Mouse (Mus musculus): ENCODE data around the gene Sh3bgr. TPM values are rescaled to one million over a fixed set of nuclear protein-coding genes. Genes with fewer than 3 reads are reported as not detected.

The Sh3bgr gene
- polyA plus RNA-seq, 1 experiment from 2014 or later: 12.8 TPM

- H3K27ac ChIP-seq (replicated peaks): no peak overlapping the region
- no peaks in the 10 kb centered on the region for H3K4me1 ChIP-seq
- no peaks in the 10 kb centered on the region for H3K27me3 ChIP-seq
- H3K9ac ChIP-seq: no peak overlapping the region
- no peaks in the 10 kb centered on the region for H3K36me3 ChIP-seq
- no peak overlapping the region for H3K4me2 ChIP-seq (replicated peaks)
- no peak overlapping the region for H3K4me3 ChIP-seq (replicated peaks)
- H3K9me3 ChIP-seq (replicated peaks): no peaks in the 10 kb centered on the region
- no peak for ATAC-seq (ENCODE audit: insufficient number of reproducible peaks, low FRiP score, low TSS enrichment, low read depth)
- 71% methylated on average over 4 of the region's 4 CpGs for WGBS
These were observed 34.5 kb upstream of the Sh3bgr start for GRCm38 (mm10) chr16:96165723-96166264.

DNA sequence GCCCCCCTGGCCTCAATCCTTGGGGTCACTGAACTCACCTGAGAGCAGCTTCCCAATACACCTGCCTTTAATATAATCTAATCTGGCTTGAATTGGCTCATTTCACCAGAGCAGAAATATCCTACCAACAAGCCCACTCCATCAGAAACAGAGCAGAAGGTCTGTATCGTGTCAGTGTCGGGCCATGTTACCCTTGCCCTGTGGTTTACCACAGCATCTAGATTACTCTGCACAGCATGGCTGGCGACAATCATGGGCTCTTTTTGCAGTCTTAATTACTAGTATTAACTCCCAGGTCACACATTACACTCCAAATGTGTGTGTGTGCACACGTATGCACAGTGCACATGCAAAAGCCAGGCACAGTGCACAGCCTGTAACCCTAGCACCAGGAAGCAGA, 31.4 kb upstream of the Sh3bgr start:
- Histone ChIP-seq H3K4me3 (replicated peaks) (no peak overlapping the region), H3K9me3 (replicated peaks) (no peaks in the 10 kb centered on the region), H3K36me3 (no peaks in the 10 kb centered on the region), H3K27ac (replicated peaks) (no peak overlapping the region), H3K4me1 (no peaks in the 10 kb centered on the region), H3K27me3 (no peaks in the 10 kb centered on the region), H3K4me2 (replicated peaks) (no peak overlapping the region), H3K9ac (no peak overlapping the region)
- WGBS: 74% methylated on average over 4 of the region's 4 CpGs
- ATAC-seq (ENCODE audit: insufficient number of reproducible peaks, low FRiP score, low TSS enrichment, low read depth): no peak

DNA sequence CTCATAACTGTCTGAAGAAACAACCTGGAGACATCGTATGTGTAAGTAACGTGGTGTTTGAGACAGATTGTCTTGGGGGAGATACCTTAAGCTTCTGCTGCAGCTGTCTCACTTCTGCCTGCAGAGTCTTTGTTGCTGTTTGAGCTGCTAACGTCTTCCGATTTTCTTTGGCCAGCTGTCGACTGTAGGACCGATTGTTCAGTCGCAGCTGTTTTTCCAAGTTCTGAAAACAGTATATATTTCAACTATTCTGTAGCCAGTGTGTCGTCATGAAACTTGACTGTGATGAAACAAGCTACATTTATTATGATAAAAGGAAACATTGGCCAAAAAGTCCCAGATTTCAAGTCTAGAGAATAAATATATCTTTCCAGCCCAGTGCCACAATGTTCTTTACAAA, 26.6 kb upstream of the Sh3bgr start:
- no peak overlapping the region for H3K4me2 ChIP-seq (replicated peaks)
- no peak for ATAC-seq (ENCODE audit: insufficient number of reproducible peaks, low FRiP score, low TSS enrichment, low read depth)
- no peaks in the 10 kb centered on the region for H3K36me3 ChIP-seq
- no peaks in the 10 kb centered on the region for H3K27me3 ChIP-seq
- H3K27ac ChIP-seq (replicated peaks): no peak overlapping the region
- H3K4me3 ChIP-seq (replicated peaks): no peak overlapping the region
- 72% methylated on average over 8 of the region's 8 CpGs for WGBS
- no peak overlapping the region for H3K9ac ChIP-seq
- no peaks in the 10 kb centered on the region for H3K9me3 ChIP-seq (replicated peaks)
- H3K4me1 ChIP-seq: no peaks in the 10 kb centered on the region

DNA sequence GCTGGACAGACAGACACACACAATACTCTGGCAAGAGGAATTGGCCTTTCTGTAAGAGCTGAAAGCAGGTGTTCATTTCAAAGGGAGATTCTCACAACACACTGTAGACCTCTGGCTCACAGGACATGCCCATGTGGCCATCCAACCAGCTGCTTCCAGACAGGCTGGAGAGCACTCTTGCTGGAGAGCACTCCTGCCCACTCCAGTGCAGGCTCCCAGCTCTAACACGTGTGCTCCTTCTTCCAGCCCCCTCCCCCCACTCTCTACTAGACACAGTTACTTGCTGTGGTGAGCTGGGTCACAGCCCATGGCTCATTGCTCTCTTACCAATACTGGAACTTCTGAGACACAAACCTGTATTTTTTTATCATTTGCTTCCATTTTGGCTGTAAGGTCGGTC, 24.9 kb upstream of the Sh3bgr start:
- Histone ChIP-seq H3K9ac (no peak overlapping the region), H3K27me3 (no peaks in the 10 kb centered on the region), H3K4me1 (no peaks in the 10 kb centered on the region), H3K4me2 (replicated peaks) (no peak overlapping the region), H3K36me3 (no peaks in the 10 kb centered on the region), H3K4me3 (replicated peaks) (no peak overlapping the region), H3K27ac (replicated peaks) (no peak overlapping the region), H3K9me3 (replicated peaks) (no peaks in the 10 kb centered on the region)
- WGBS: 46% methylated on average over 2 of the region's 2 CpGs
- 0 out of 2 replicates have a peak, but pooled peaks have one; percentile 51 for ATAC-seq (ENCODE audit: insufficient number of reproducible peaks, low FRiP score, low TSS enrichment, low read depth)

DNA sequence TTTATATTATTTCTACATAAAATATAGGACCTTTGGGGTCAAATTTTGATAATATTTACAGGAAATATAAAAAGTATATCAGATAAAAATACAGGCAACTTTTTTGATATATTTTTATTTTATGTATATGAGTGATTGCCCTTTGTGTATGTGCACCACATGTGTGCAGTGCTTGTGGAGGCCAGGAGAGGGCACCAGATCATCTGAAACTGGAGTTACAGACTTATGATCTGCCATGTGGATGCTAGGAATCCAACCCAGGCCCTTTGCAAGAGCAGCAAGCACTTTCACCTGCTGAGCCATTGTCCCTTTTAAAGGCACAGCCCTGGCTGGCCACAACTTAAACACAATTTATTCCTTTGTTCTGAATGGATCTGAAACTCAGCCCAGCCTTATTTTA, 21.1 kb upstream of the Sh3bgr start:
- no peaks in the 10 kb centered on the region for H3K4me1 ChIP-seq
- no peaks in the 10 kb centered on the region for H3K36me3 ChIP-seq
- H3K9ac ChIP-seq: no peak overlapping the region
- H3K27ac ChIP-seq (replicated peaks): no peak overlapping the region
- no peak overlapping the region for H3K4me3 ChIP-seq (replicated peaks)
- no peaks in the 10 kb centered on the region for H3K9me3 ChIP-seq (replicated peaks)
- no peak overlapping the region for H3K4me2 ChIP-seq (replicated peaks)
- no peaks in the 10 kb centered on the region for H3K27me3 ChIP-seq
- ATAC-seq (ENCODE audit: insufficient number of reproducible peaks, low FRiP score, low TSS enrichment, low read depth): no peak

DNA sequence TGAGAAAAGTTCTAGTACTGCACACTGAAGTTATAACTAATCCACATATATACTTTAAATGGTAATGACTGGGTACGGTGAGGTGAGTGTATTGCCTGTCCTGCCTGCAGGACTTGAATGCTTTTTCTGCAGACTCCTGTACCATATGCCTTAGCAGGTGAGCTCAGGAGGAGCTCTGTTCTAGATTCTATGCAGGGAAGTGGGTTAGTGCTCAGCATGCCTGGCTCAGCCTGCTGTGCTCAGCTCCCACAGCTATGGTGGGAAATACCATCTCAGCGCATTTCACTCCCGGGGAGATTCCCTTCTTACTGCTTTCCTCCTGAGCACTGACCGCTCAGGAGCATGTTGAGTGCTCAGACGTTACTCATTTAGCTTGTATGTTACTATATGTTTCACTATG, 12.6 kb upstream of the Sh3bgr start:
- Histone ChIP-seq H3K4me3 (replicated peaks) (no peak overlapping the region), H3K36me3 (no peaks in the 10 kb centered on the region), H3K4me2 (replicated peaks) (no peak overlapping the region), H3K9me3 (replicated peaks) (no peaks in the 10 kb centered on the region), H3K9ac (no peak overlapping the region), H3K27me3 (peaks cover 4% of the 10 kb centered on the region), H3K4me1 (peaks cover 6% of the 10 kb centered on the region), H3K27ac (replicated peaks) (no peak overlapping the region)
- no peak for ATAC-seq (ENCODE audit: insufficient number of reproducible peaks, low FRiP score, low TSS enrichment, low read depth)
- 84% methylated on average over 5 of the region's 5 CpGs for WGBS

DNA sequence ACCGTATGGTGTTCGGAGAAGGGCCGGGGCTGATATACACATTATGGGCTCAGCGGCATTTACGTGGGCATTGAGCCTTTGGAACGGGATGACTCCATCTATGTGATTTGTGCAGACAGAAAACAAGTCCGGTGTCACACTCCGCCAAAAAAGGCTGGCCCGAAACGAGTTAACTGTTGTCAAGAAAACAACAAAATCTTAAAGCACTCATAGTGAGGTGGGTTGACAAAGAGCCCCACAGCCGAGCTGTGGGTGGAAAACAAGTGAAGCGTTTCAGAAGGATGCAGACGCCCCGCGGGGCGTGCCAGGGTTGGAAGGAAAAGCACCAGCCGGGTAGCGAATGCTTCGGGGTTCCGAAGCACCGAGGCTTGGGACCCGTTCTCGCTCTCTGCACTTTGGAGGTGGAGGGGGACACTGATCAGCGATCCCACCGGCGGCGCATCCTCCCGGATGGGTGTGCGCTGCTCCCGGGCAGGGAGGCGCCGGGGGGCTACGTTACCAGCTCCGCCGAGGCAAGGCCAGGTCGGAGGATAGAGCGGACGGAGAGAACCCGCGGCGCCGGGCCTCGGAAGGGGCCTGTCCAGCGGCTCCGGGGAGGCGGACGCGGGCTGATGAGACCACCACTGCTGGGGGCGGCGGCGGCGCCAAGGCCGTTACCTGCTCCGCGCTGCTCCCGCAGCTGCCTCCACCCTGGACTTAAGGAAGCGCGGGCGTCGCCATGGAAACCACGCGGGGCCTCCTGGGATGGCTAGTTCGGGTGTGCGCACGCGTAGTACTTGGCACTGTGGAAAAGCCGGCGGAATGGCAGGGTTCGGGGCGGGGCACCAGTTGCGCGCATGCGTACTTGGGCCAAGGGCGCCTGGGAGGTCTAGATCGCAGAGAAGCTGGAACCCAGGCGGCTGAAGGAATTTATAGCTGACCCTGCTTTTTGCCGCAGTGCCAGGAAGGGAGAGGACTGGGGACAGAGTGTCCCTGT, 8.4 kb upstream of the Sh3bgr start, which contains the start of gene Lca5l:
Gene Lca5l (minus strand): TSS at position 741 of the 976 bp plus-strand sequence.
- peak; percentile 97 for ATAC-seq (ENCODE audit: insufficient number of reproducible peaks, low FRiP score, low TSS enrichment, low read depth)
- H3K4me2 ChIP-seq (replicated peaks): peak within 1 kb of the TSS; percentile 78
- H3K27ac ChIP-seq (replicated peaks): peak within 1 kb of the TSS; percentile 71
- peaks cover 6% of the 10 kb centered on the region for H3K4me1 ChIP-seq
- H3K9ac ChIP-seq: peak within 1 kb of the TSS; percentile 79
- H3K4me3 ChIP-seq (replicated peaks): peak within 1 kb of the TSS; percentile 92
- H3K27me3 ChIP-seq: peaks cover 4% of the 10 kb centered on the region
- H3K9me3 ChIP-seq (replicated peaks): no peaks in the 10 kb centered on the region
- no peaks in the 10 kb centered on the region for H3K36me3 ChIP-seq
- under 1% methylated on average over 75 of the region's 77 CpGs for WGBS

GRCm38 (mm10) chr16:96200702-96201028, 415 bp downstream of the Sh3bgr start:
- Histone ChIP-seq H3K4me1 (peaks cover 13% of the 10 kb centered on the region; the same call in 1 of the 2 replicates), H3K9me3 (replicated peaks) (no peaks in the 10 kb centered on the region), H3K4me3 (replicated peaks) (peak overlapping the region; percentile 6; the same call in 1 of the 2 replicates), H3K27me3 (no peaks in the 10 kb centered on the region), H3K27ac (replicated peaks) (no peak overlapping the region), H3K9ac (no peak overlapping the region), H3K36me3 (no peaks in the 10 kb centered on the region), H3K4me2 (replicated peaks) (peak overlapping the region; percentile 39)
- peak; percentile 24; the same call in 1 of the 2 replicates for ATAC-seq (ENCODE audit: insufficient number of reproducible peaks, low FRiP score, low TSS enrichment, low read depth)
- 33% methylated on average over 9 of the region's 9 CpGs for WGBS

DNA sequence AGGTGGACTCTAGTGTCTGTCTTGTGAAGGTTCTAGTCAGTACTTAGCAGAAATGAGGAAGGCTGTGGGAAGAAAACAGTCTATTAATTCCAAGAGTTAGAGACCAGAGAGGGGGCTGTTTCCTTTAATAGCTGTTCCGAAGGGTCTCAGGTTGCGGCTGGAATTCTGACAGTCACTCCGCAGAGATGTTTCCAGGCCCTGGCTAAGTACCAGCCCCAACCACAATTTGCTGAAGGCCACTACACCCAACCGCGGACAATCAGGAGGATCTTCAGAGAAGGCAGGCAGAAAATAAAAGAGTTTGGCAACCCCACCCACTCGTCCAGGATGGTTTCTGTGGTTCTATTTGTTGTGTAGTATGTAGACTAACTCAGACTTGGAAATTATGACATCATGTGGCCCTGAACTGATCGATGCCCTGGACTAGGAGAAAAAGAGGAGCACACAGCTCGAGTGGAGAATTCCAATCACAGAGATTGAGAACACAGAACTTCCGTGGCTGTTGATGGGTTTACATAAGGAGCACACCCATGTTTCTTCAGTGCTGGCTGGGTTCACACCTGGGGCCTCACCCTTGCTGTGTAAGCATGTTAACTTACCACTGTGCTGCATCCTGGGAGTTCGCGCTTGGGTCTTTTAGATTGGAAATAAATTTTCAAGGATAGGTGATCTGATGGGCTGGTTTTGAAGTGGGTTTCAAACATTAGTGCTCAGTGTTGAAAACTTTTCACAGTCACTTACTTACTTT, 1.4 kb downstream of the Sh3bgr start:
- H3K9me3 ChIP-seq (replicated peaks): no peaks in the 10 kb centered on the region
- peaks cover 13% of the 10 kb centered on the region; the same call in 1 of the 2 replicates for H3K4me1 ChIP-seq
- H3K27ac ChIP-seq (replicated peaks): no peak overlapping the region
- H3K36me3 ChIP-seq: no peaks in the 10 kb centered on the region
- no peak overlapping the region for H3K9ac ChIP-seq
- ATAC-seq (ENCODE audit: insufficient number of reproducible peaks, low FRiP score, low TSS enrichment, low read depth): no peak
- WGBS: 52% methylated on average over 11 of the region's 11 CpGs
- H3K4me2 ChIP-seq (replicated peaks): no peak overlapping the region
- H3K27me3 ChIP-seq: no peaks in the 10 kb centered on the region
- no peak overlapping the region for H3K4me3 ChIP-seq (replicated peaks)

GRCm38 (mm10) chr16:96209789-96210188, 9.5 kb downstream of the Sh3bgr start:
- no peaks in the 10 kb centered on the region for H3K4me1 ChIP-seq
- no peaks in the 10 kb centered on the region for H3K36me3 ChIP-seq
- no peak overlapping the region for H3K27ac ChIP-seq (replicated peaks)
- H3K4me3 ChIP-seq (replicated peaks): no peak overlapping the region
- 55% methylated on average over 10 of the region's 10 CpGs for WGBS
- no peak overlapping the region for H3K4me2 ChIP-seq (replicated peaks)
- no peaks in the 10 kb centered on the region for H3K27me3 ChIP-seq
- H3K9ac ChIP-seq: no peak overlapping the region
- peaks cover 6% of the 10 kb centered on the region; the same call in 1 of the 2 replicates for H3K9me3 ChIP-seq (replicated peaks)
- ATAC-seq (ENCODE audit: insufficient number of reproducible peaks, low FRiP score, low TSS enrichment, low read depth): no peak

- no peak for ATAC-seq (ENCODE audit: insufficient number of reproducible peaks, low FRiP score, low TSS enrichment, low read depth)
- no peak overlapping the region for H3K27ac ChIP-seq (replicated peaks)
These were observed 10.6 kb downstream of the Sh3bgr start for GRCm38 (mm10) chr16:96210856-96211255.

More at GRCm38 (mm10) chr16:96210856-96211255, 10.6 kb downstream of the Sh3bgr start:
- Histone ChIP-seq H3K4me3 (replicated peaks) (no peak overlapping the region), H3K4me1 (no peaks in the 10 kb centered on the region), H3K4me2 (replicated peaks) (no peak overlapping the region), H3K36me3 (no peaks in the 10 kb centered on the region), H3K9me3 (replicated peaks) (peaks cover 6% of the 10 kb centered on the region; the same call in 1 of the 2 replicates), H3K27me3 (no peaks in the 10 kb centered on the region), H3K9ac (no peak overlapping the region)
- WGBS: 84% methylated on average over 7 of the region's 7 CpGs
